Mouse (Mus musculus) cerebellum, postnatal 36 days (tissue): ENCODE results near the gene Fos.

Experiments
- DNase-seq, 2 experiments: peaks; one replicate each; pipeline ENCODE4 v3.0.0; 2021 to 2022; ENCODE audit warnings: mixed read lengths in 2 of 2

The Fos gene

DNA sequence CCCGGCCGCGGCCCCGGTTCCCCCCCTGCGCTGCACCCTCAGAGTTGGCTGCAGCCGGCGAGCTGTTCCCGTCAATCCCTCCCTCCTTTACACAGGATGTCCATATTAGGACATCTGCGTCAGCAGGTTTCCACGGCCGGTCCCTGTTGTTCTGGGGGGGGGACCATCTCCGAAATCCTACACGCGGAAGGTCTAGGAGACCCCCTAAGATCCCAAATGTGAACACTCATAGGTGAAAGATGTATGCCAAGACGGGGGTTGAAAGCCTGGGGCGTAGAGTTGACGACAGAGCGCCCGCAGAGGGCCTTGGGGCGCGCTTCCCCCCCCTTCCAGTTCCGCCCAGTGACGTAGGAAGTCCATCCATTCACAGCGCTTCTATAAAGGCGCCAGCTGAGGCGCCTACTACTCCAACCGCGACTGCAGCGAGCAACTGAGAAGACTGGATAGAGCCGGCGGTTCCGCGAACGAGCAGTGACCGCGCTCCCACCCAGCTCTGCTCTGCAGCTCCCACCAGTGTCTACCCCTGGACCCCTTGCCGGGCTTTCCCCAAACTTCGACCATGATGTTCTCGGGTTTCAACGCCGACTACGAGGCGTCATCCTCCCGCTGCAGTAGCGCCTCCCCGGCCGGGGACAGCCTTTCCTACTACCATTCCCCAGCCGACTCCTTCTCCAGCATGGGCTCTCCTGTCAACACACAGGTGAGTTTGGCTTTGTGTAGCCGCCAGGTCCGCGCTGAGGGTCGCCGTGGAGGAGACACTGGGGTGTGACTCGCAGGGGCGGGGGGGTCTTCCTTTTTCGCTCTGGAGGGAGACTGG lies at the start of gene Fos:
Gene Fos, plus strand, starts transcription at position 410 of the 817 bp plus-strand sequence.
- DNase-seq = peak; percentile 77 to 86

DNA sequence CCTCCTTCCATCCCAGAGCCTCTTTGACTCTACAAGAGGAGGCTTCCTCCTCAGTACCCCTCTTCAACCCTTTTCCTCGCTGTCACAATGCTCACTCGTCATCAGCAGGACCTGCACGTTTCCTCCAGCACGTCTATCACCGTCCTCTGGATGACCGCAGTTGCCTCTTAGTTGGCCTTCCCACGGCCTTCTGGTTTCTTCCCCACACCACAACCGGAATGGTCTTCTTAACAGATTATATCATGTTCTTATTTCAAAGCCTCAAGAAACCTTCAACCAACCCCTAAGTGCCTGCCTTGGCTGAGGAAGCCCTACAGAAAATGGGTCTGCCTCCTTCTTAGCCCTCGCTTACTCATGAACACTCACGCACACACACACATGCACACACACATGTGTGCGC lies 48.0 kb upstream of the Fos start:
- DNase-seq = no peak

DNA sequence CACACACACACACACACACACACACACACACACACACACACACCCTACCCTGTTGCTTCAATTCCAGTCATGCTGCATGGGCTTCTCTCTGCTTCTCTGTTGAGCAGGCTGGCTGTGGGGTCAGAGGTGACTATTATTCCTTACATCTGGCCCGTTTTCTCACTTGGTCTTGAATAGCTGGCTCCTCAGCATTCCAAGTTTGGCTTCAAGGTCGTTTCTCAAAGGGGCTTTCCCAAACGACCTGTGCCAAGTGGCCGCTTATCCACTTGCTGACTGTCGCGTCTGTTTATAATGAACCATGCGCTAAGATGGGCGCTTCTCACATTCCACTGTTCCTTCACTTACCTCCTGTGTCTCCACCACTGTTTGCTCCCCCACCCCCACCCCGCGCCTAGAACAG lies 47.6 kb upstream of the Fos start:
- DNase-seq = no peak

DNA sequence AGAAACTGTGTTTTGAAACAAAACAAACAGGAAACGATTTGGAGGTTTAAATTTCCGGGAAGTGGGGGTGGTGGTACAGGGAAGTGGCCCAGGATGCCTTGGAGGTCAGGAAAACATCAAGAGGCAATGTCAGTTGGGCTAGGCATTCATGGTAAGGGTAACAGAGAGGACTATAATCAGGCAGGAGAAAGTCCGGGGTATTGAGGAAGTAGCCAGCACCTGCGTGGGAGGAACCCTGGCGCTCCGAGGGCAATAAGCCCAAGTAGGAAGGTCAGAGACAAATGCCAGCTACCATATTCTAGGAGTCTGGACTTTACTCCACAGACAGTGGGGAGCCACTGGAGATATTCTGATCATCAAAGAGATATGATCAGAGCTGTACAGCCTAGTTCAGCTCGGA lies 45.9 kb upstream of the Fos start:
- no peak for DNase-seq

DNA sequence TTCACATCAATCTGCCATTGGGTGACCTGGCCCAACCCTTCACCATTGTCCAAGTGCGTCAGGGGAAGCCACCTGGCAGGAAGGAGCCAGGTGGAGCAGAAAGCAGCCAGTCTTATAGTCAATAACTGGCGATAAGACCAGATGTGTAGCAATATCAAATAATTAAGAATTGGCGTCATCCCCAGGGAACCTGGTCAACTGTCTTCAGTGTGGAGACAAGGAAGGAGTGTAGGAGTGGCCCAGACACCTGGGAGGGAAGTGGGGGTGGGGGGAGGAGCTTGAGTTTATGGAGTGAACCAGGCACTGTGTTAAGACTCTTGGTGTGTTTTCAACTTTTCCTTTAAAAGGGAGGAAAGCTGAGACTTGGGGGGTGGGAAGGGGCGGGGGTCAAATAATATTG lies 43.7 kb upstream of the Fos start:
- DNase-seq = no peak

DNA sequence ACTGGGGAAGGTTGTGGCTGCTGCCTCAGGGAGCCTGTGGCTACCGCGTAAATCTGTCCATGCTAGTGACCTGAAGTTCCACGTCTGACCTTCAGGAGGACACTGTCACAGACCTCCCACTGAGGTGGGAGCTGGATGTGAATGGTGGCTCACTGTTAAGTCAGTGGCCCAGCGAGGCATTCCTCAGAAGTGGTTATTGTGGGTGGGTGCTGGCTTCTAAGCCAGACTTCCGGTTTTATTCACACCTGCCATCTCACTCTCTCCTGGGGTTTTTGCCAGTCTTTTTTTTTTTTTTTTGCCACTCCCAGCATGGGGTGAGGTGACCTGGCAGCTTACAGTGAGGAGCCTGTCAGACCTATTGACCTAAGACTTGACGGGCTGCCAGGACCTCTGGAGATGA lies 43.3 kb upstream of the Fos start:
- DNase-seq = no peak

DNA sequence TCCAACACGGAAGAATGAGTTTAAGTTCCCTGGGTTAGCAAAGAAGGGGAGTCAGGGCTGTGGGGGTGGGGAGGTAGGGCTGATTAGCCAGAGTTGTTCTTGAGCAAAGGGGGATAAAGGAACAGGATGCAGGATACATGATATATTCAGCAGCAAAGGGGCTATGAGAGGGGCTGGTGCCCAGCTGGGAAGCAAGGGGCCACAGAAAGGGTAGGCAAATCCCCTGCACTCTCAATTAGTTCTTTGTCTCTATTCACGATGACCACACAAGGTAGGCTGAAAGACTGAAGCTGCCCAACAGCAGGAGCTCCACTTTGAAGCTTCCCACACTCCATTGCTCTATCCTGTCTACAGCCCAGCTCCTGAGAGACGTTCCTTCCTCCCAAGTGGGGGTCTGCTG lies 39.8 kb upstream of the Fos start:
- DNase-seq = no peak

DNA sequence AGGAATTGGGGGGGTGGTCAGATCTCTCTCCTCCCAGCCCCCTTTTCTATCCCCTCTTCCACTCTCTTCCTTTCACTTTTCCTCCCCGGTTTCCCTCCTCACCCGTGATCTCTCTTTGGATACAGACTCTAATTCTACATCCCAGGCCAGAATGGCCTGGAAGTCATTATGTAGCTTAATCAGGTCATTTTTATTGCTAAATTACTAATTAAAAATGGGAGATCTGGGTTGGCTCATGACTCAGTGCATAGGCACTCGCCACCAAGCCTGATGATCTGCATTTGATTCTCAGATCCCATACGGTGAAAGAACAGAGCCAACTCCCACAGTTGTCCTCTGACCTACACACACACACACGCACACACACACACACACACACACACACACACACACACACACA lies 39.2 kb upstream of the Fos start:
- no peak for DNase-seq

DNA sequence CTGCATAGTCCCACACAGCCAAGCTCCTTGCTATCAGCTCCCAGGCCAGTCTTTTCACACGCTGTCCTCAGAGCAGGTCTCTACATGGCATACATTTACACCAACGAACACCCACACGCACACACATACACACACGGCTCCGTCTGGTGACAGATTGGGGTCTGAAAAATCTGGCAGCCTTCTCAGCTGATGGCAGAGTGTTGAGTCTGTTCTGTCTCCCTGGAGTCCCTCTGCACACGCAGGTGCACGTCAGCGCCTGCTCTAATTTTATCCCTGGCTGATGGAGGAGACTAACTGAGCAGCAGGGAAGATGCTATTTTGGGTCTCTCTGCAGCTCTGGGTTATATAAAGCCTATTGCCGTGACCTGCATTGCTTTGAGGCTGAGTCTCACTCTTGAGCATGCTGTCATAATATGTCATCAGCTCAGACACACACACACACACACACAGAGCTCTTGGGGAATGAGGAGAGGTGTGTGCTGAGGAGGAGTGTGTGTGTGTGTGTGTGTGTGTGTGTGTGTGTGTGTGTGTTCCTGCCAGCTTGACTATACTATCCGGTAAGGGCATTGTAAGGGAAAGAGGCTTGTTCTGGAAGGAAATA lies 37.6 kb upstream of the Fos start:
- DNase-seq = peak; percentile 78 to 89

DNA sequence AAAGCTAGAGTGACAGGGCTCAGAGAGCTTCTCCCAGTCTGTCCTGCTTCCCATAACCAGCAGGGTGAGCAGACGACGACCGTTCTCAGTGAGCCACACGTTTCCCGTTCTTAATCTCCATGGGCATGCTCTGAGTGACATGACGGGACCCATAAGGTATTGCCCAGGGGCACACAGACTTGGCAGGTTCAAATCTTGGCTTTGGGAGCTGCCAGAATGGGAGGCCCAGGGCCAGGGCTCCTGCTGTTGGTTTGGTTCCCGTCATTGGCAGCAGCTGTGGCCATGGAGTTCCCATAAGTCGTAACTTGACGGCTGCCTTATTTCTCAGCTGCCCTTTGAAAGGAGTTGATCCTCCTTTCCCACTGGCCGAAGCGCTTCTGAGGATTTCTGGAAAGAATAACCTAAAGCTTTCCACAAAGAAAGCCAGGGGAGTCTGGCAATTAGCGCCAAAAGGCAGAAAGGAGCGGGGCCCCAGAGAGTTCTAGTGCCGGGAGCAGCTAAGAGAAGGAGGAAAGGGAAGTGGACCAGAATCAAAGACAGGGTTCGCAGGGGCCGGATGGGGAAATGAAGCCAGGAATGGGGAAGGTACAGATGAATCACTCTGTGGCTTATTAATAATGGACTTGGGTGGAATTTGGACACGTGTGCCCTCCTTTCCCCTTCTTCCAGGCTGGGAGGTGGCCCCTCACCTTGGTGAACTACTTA lies 36.4 kb upstream of the Fos start:
- peak; percentile 37 to 58 for DNase-seq

DNA sequence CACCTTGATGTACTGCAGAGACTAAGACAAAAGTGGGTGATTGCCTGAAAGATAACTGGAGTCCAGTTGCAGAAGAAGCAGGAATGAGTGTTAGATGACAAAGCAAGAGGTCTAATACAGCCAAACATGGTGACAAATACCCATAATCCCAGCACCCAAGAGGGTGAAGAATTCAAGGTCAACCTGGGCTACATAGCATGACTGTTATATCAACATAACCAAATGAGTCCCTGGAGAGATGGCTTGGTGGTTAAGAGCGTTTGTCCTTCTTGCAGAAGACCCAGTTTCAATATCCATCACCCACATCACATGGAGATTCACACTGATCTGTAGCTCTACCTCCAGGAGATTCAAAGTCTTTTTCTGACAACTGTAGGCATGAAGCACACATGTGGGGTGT lies 30.2 kb upstream of the Fos start:
- no peak for DNase-seq

DNA sequence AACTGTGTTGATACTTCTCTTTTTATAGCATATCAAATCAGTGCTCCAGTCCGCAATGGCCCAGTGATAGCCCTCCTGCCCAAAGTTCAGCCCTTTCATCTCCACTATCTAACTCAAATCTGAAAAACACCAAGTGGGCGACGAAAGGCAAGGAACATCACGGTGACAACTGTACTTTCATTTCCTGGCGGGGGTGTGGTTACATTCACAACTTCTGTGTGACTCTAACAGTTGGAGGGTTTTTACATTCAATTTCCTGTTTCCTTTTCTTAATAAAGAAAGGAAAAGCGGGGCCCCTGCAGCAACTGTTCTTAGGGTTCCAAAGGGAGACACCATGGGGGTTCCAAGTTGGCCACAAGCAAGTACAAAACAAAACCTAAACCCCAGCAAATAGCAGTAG lies 29.0 kb upstream of the Fos start:
- no peak for DNase-seq

DNA sequence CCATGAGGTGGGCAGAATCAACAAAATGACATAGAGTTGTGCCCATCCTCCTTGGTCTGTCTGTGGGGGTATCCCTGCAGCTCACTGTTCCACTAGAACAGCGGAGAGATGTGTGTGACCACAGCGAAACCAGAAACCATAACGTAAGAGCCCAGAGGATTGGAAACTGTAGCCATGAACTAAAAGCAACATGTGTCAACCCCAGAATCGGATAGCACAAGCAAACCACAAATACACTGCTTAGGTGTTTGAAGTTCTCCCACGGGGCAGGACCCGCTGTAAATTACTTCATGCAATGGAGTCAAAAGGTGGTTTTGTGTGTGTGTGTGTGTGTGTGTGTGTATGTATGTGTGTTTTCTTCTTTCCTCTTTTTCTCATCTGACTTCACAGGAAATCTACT lies 26.7 kb upstream of the Fos start:
- no peak for DNase-seq

DNA sequence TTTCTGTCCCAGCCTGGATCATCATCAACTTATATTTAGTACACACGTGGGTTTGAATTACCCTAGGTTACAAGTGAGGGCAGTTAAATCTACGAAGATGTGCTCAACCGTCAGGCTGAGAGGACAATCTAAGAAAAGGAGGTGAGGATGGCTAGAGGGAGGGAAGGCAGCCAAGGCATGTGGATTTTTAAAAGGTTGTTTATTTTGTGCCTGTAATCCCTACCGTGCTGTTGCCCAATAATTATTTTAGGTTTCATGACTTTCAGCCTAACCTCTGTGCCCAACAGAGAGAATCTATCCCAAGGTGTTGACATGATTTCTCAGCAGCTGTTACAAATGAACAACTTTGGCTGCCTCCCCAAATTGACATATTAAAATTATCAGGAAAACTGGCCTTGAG lies 26.2 kb upstream of the Fos start:
- no peak for DNase-seq

DNA sequence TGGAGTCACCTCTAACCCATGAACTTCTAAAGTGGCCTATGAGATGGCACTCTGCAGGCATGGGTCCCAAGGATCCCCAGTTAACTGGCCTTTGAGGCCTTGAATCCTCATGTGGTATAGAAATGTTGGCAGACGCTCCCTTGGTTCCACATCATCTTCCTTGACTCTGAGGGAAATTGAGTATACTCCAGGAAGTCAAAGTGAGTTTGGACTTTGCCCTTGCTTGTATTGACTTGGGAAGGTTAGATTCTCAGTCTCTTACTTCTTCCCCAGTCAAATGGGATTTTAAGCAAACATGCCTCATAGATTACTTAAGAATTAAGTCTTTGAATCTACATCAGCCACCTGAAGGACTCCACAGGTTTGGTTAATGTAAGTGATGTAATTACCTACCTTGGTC lies 24.2 kb upstream of the Fos start:
- no peak for DNase-seq

DNA sequence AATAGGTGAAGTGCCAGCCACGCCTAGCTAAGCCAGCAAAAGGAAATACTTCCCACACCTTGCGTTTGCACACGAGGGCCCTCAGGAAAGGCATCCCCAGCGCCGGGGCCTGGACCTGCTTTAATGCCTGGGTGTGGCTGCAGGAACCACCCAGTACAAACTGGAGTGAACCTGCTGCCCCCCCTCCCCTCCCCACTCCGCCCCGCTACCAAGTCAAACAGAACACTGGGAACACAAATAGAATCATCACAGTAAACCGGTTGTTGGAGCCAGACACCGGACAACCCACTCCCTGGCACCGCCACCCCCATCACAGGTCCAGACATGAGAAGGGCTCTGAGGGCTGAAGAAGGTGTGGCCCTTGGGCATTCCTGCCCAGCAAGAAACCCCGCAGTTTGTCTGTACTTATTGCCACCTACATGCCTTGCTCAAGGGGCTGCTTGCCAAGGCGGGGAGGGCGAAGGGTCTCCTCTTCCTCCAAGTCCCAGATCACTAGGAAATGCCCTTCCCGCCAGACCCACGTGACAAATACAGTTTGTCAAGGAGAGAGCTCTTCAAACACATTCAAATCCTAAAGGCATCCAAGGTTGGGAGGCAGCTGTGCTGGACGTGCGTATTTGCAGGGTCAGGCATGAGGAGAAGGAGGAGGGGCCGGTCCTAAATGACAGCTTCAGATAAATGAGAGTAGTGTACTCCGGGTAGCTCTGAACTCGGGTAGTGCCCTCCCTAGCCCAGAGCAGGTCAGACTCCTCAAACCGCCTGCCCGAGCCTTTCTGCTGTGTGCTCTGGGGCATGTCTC lies 21.8 kb upstream of the Fos start:
- no peak for DNase-seq

DNA sequence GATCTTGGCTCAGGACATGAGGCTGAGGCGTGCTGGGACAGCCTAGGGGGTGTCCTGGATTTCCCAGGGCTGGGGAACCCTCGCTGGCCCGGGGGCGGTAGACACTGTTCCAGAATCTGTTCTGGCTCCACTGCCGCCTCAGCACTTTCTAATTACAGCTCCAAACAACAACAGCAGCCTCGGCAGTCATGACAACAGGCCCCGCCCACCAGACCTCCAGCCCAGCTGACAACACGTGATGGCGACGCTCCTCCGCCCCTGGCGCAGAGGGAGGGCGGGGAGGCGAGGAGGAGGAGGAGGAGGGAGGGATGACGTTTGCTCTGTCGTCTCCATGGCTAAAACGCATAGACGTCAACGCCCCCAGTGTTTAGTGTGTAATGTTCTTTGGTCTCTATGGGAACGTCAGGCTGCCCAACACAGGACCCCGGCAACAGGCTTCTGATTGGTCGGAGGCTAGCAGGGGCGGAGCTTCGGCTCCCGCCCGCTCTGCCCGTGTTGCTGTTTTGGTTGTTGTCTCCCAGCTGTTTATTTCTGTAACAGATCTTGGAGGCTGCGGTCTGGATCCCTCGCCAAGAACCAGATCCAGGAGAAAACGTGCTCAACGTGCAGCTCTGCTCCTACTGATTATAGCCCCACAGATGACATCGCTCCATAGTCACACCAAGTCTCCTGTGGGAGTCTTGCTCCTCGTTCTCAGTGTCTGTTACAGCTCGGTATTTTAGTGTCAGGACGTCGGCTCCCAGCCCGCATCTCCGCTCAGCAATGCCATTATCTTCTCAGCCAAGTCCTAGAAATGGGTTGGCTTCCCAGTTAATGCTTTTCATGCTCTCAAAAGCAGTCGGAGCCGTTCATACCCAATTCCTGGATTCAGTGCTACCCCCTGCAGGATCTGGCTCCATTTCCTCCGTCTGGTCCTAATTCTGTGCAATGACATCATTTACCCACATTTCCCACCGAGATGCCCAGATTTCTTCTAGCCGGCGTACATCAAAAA lies 18.3 kb upstream of the Fos start:
- DNase-seq = peak; percentile 86 to 90

DNA sequence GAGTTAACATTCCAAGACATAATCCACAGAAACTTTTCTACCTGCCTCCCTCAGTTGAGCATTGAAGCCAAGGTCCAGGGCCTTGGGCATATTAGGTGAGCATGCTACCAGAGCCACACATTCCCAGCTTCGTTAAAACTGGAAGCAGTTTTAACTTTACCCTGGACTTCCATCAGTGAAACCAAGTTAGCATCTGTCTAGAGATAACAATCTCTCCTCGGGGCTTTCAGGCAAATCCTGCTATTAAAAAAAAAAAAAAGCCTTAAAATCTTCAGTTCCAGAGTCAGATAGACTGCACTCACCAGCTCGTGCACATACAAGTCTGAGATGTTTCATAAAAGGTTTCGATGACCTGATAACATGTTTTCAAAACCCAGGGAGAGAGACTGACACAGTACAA lies 17.4 kb upstream of the Fos start:
- DNase-seq = no peak

DNA sequence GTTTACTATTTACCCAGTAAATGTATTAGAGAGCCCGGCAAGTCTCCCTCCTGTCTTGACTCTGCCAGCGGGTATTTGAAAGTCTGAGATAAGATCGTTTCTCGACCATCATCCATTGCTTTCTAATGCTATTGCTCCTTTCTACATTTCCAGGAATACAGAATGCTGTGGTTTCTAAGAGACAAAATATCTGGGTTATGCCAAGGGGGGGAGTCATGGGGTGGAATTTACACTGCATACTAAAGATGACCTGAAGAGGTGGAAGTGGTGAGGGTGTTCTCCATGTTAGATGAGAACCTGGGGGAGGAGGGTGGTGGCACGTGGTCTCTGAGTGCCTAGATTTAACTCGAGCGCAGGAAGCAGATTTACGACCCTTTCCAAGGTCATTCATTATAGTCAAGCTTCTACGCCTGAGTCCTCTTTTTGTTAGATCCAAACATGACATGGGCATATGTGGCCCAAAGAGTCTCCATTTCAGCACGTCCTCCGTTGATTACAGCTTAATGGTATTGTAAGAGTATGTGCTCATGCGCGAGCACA lies 16.7 kb upstream of the Fos start:
- DNase-seq = no peak

DNA sequence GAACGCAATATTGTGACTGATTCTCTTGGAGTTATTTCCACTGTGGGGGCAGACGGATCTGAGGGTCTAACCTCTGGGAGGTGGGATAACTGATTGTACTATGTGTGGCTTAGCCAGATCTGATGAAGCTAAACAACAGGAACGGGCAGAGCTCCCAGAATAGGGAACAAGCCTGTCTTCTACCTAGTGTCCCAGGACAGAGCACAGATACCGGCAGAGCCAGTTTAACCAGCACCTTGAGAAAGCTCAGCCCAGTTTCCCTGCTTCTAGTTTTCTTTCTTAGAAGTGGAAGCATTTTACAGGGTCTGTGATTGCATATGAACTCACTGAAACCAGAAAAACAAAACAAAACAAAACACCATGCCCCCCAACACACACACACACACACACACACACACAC lies 13.9 kb upstream of the Fos start:
- no peak for DNase-seq

DNA sequence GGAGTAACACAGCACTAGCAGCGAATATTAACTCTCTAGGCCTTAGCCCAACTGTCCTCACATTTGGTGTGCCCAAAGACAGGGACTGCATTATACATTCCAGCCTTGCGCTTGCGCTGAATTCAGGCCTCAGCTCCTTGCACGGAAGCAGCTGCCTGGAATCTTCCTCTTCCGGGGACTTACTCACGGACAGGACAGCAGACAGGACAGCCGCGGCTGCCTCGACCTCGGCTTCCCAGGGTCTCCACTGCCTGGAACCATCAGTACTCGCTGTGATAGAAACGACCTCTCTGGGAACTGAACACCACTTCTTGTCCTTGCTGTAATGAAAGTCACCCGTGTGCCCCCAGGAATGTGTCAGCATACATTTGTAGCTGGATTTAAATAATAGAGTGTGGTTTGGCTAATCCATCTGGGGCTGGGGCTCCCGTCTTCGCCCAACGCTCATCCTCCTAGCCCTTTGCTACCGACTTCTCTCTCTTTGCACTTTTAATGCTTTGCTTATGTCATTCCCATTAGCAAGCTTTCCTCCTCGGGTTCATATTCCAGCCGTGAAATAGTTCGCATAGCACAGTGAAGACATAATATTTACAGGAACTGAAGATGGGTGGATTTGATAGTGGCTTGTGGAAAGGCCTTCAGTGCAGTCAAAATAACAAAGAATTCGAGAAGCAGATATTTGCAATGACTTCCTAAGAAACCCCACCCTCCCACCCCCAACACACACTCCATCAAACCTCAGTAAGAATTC lies 11.6 kb upstream of the Fos start:
- no peak for DNase-seq
